Mouse (Mus musculus): ENCODE data around the gene Arhgef6. TPM values are rescaled to one million over a fixed set of nuclear protein-coding genes. Genes with fewer than 3 reads are reported as not detected.

Gene Arhgef6
- polyA plus RNA-seq, 1 experiment from 2014 or later = 36.1 TPM

- H3K9me3 ChIP-seq (replicated peaks) = no peaks in the 10 kb centered on the region
- H3K4me1 ChIP-seq (replicated peaks) = no peaks in the 10 kb centered on the region
- 76% methylated on average over 8 of the region's 8 CpGs for WGBS
- no peak overlapping the region for H3K4me3 ChIP-seq
- no peak overlapping the region for H3K27ac ChIP-seq (ENCODE audit: poor library complexity, severe bottlenecking)
- H3K4me2 ChIP-seq = no peak overlapping the region
- no peak overlapping the region for H3K9ac ChIP-seq
- H3K27me3 ChIP-seq (replicated peaks) = no peaks in the 10 kb centered on the region
- ATAC-seq (ENCODE audit: insufficient number of reproducible peaks, low FRiP score) = no peak
- no peaks in the 10 kb centered on the region for H3K36me3 ChIP-seq
Measured at GRCm38 (mm10) chrX:57303188-57303878, 35.2 kb downstream of the Arhgef6 start.

GRCm38 (mm10) chrX:57298946-57299345 lies 39.6 kb downstream of the Arhgef6 start:
- Histone ChIP-seq H3K9ac (no peak overlapping the region), H3K9me3 (replicated peaks) (no peaks in the 10 kb centered on the region), H3K4me3 (no peak overlapping the region), H3K27ac (ENCODE audit: poor library complexity, severe bottlenecking) (no peak overlapping the region), H3K36me3 (no peaks in the 10 kb centered on the region), H3K4me2 (no peak overlapping the region), H3K4me1 (replicated peaks) (no peaks in the 10 kb centered on the region), H3K27me3 (replicated peaks) (no peaks in the 10 kb centered on the region)
- 40% methylated on average over 7 of the region's 7 CpGs for WGBS
- ATAC-seq (ENCODE audit: insufficient number of reproducible peaks, low FRiP score) = no peak

GRCm38 (mm10) chrX:57288458-57288857 lies 50.1 kb downstream of the Arhgef6 start:
- Histone ChIP-seq H3K27me3 (replicated peaks) (no peaks in the 10 kb centered on the region), H3K9me3 (replicated peaks) (no peaks in the 10 kb centered on the region), H3K27ac (ENCODE audit: poor library complexity, severe bottlenecking) (no peak overlapping the region), H3K4me3 (no peak overlapping the region), H3K36me3 (no peaks in the 10 kb centered on the region), H3K4me1 (replicated peaks) (no peaks in the 10 kb centered on the region), H3K4me2 (no peak overlapping the region), H3K9ac (no peak overlapping the region)
- 56% methylated on average over 3 of the region's 3 CpGs for WGBS
- no peak for ATAC-seq (ENCODE audit: insufficient number of reproducible peaks, low FRiP score)

- WGBS = 45% methylated on average over 9 of the region's 9 CpGs
- no peak for ATAC-seq (ENCODE audit: insufficient number of reproducible peaks, low FRiP score)
- no peaks in the 10 kb centered on the region for H3K36me3 ChIP-seq
- H3K4me3 ChIP-seq = no peak overlapping the region
- no peaks in the 10 kb centered on the region for H3K9me3 ChIP-seq (replicated peaks)
- no peaks in the 10 kb centered on the region for H3K4me1 ChIP-seq (replicated peaks)
- H3K9ac ChIP-seq = no peak overlapping the region
- H3K27ac ChIP-seq (ENCODE audit: poor library complexity, severe bottlenecking) = peak overlapping the region; percentile 47; the same call in 1 of the 2 replicates
- H3K4me2 ChIP-seq = peak overlapping the region; percentile 4; the same call in 1 of the 2 replicates
- no peaks in the 10 kb centered on the region for H3K27me3 ChIP-seq (replicated peaks)
Measured at GRCm38 (mm10) chrX:57286281-57286680, 52.2 kb downstream of the Arhgef6 start.

GRCm38 (mm10) chrX:57282184-57282583 lies 56.3 kb downstream of the Arhgef6 start:
- H3K9ac ChIP-seq = no peak overlapping the region
- H3K27me3 ChIP-seq (replicated peaks) = no peaks in the 10 kb centered on the region
- H3K27ac ChIP-seq (ENCODE audit: poor library complexity, severe bottlenecking) = no peak overlapping the region
- H3K9me3 ChIP-seq (replicated peaks) = no peaks in the 10 kb centered on the region
- no peak overlapping the region for H3K4me3 ChIP-seq
- H3K4me2 ChIP-seq = no peak overlapping the region
- ATAC-seq (ENCODE audit: insufficient number of reproducible peaks, low FRiP score) = no peak
- H3K36me3 ChIP-seq = no peaks in the 10 kb centered on the region
- peaks cover 11% of the 10 kb centered on the region for H3K4me1 ChIP-seq (replicated peaks)
- 84% methylated on average over 3 of the region's 3 CpGs for WGBS

GRCm38 (mm10) chrX:57277560-57278335 lies 60.8 kb downstream of the Arhgef6 start:
- Histone ChIP-seq H3K27ac (ENCODE audit: poor library complexity, severe bottlenecking) (peak overlapping the region; percentile 87), H3K9ac (peak overlapping the region; percentile 35), H3K4me3 (no peak overlapping the region), H3K4me2 (peak overlapping the region; percentile 44; the same call in 1 of the 2 replicates), H3K36me3 (no peaks in the 10 kb centered on the region), H3K27me3 (replicated peaks) (no peaks in the 10 kb centered on the region), H3K9me3 (replicated peaks) (no peaks in the 10 kb centered on the region), H3K4me1 (replicated peaks) (peaks cover 18% of the 10 kb centered on the region)
- WGBS = 23% methylated on average over 6 of the region's 6 CpGs
- ATAC-seq (ENCODE audit: insufficient number of reproducible peaks, low FRiP score) = peak; percentile 59

GRCm38 (mm10) chrX:57263515-57263914 lies 75.0 kb downstream of the Arhgef6 start:
- no peak overlapping the region for H3K4me3 ChIP-seq
- WGBS = 75% methylated on average over 4 of the region's 4 CpGs
- no peaks in the 10 kb centered on the region for H3K27me3 ChIP-seq (replicated peaks)

GRCm38 (mm10) chrX:57260744-57261143 lies 77.8 kb downstream of the Arhgef6 start:
- Histone ChIP-seq H3K9me3 (replicated peaks) (no peaks in the 10 kb centered on the region), H3K9ac (no peak overlapping the region), H3K4me1 (replicated peaks) (no peaks in the 10 kb centered on the region), H3K27me3 (replicated peaks) (no peaks in the 10 kb centered on the region), H3K36me3 (no peaks in the 10 kb centered on the region), H3K4me3 (no peak overlapping the region), H3K27ac (ENCODE audit: poor library complexity, severe bottlenecking) (no peak overlapping the region), H3K4me2 (no peak overlapping the region)
- ATAC-seq (ENCODE audit: insufficient number of reproducible peaks, low FRiP score) = no peak
- 55% methylated on average over 2 of the region's 2 CpGs for WGBS

More at GRCm38 (mm10) chrX:57263515-57263914, 75.0 kb downstream of the Arhgef6 start:
- Histone ChIP-seq H3K9me3 (replicated peaks) (no peaks in the 10 kb centered on the region), H3K4me2 (no peak overlapping the region), H3K27ac (ENCODE audit: poor library complexity, severe bottlenecking) (no peak overlapping the region), H3K4me1 (replicated peaks) (no peaks in the 10 kb centered on the region), H3K36me3 (no peaks in the 10 kb centered on the region), H3K9ac (no peak overlapping the region)
- ATAC-seq (ENCODE audit: insufficient number of reproducible peaks, low FRiP score) = no peak

- no peak overlapping the region for H3K27ac ChIP-seq (ENCODE audit: poor library complexity, severe bottlenecking)
- H3K9me3 ChIP-seq (replicated peaks) = no peaks in the 10 kb centered on the region
- 53% methylated on average over 7 of the region's 7 CpGs for WGBS
- H3K4me3 ChIP-seq = no peak overlapping the region
- no peaks in the 10 kb centered on the region for H3K36me3 ChIP-seq
- H3K27me3 ChIP-seq (replicated peaks) = no peaks in the 10 kb centered on the region
- no peaks in the 10 kb centered on the region for H3K4me1 ChIP-seq (replicated peaks)
- no peak for ATAC-seq (ENCODE audit: insufficient number of reproducible peaks, low FRiP score)
- H3K4me2 ChIP-seq = no peak overlapping the region
- no peak overlapping the region for H3K9ac ChIP-seq
Measured at GRCm38 (mm10) chrX:57253329-57254055, 85.0 kb downstream of the Arhgef6 start.

GRCm38 (mm10) chrX:57238572-57238971 lies 100.0 kb downstream of the Arhgef6 start:
- 67% methylated on average over 3 of the region's 3 CpGs for WGBS
- 0 out of 2 replicates have a peak, but pooled peaks cover 3% of the 10 kb centered on the region for H3K36me3 ChIP-seq
- H3K4me3 ChIP-seq = no peak overlapping the region
- H3K27me3 ChIP-seq (replicated peaks) = no peaks in the 10 kb centered on the region
- H3K27ac ChIP-seq (ENCODE audit: poor library complexity, severe bottlenecking) = no peak overlapping the region
- H3K9ac ChIP-seq = no peak overlapping the region
- ATAC-seq (ENCODE audit: insufficient number of reproducible peaks, low FRiP score) = no peak
- 0 out of 2 replicates have a peak, but pooled peaks cover 3% of the 10 kb centered on the region for H3K9me3 ChIP-seq (replicated peaks)
- no peak overlapping the region for H3K4me2 ChIP-seq
- no peaks in the 10 kb centered on the region for H3K4me1 ChIP-seq (replicated peaks)

GRCm38 (mm10) chrX:57235982-57236381 lies 102.5 kb downstream of the Arhgef6 start:
- 0 out of 2 replicates have a peak, but pooled peaks cover 3% of the 10 kb centered on the region for H3K9me3 ChIP-seq (replicated peaks)
- no peak for ATAC-seq (ENCODE audit: insufficient number of reproducible peaks, low FRiP score)
- H3K4me1 ChIP-seq (replicated peaks) = no peaks in the 10 kb centered on the region
- H3K27ac ChIP-seq (ENCODE audit: poor library complexity, severe bottlenecking) = no peak overlapping the region
- H3K36me3 ChIP-seq = 0 out of 2 replicates have a peak, but pooled peaks cover 3% of the 10 kb centered on the region
- H3K9ac ChIP-seq = no peak overlapping the region
- no peak overlapping the region for H3K4me3 ChIP-seq
- H3K4me2 ChIP-seq = no peak overlapping the region
- 66% methylated on average over 4 of the region's 4 CpGs for WGBS
- H3K27me3 ChIP-seq (replicated peaks) = no peaks in the 10 kb centered on the region
